Mouse (Mus musculus): ENCODE measurements at regions not wholly inside any gene's neighbourhood (a gene's known extent, or its start where the extent isn't known, plus 50 kb on each side); places are given as distances from the start of the nearest gene placed in this dataset.
"Not testable (repeated sequence)": the region's sequence is repeated elsewhere in the genome, so short reads cannot be mapped to it uniquely, and the experiment has no call there.

GRCm38 (mm10) chr13:68372631-68373030 lies 209.3 kb downstream of the Mtrr start:
- H3K4me3 ChIP-seq, H3K27ac ChIP-seq: not testable (repeated sequence)
- DNase-seq (ENCODE audit: low spot score in 2 of 2), result peak in 1 of 2 experiments; percentile 33
- peak; percentile 25 for TF ChIP-seq CTCF (conservative IDR thresholded peaks at IDR 0.05)
